Mouse (Mus musculus): Measurements from ENCODE around the gene Adar. TPM values are rescaled to one million over a fixed set of nuclear protein-coding genes. Genes with fewer than 3 reads are reported as not detected.
A peak's percentile ranks its signal among the peaks of the same experiment; 100 is the strongest.

Adar gene
- 16.4 and 17.6 TPM in 2 replicates for polyA plus RNA-seq (2016; fragmentation: Nextera tagmentation; extraction: Ambion mirVana)

DNA sequence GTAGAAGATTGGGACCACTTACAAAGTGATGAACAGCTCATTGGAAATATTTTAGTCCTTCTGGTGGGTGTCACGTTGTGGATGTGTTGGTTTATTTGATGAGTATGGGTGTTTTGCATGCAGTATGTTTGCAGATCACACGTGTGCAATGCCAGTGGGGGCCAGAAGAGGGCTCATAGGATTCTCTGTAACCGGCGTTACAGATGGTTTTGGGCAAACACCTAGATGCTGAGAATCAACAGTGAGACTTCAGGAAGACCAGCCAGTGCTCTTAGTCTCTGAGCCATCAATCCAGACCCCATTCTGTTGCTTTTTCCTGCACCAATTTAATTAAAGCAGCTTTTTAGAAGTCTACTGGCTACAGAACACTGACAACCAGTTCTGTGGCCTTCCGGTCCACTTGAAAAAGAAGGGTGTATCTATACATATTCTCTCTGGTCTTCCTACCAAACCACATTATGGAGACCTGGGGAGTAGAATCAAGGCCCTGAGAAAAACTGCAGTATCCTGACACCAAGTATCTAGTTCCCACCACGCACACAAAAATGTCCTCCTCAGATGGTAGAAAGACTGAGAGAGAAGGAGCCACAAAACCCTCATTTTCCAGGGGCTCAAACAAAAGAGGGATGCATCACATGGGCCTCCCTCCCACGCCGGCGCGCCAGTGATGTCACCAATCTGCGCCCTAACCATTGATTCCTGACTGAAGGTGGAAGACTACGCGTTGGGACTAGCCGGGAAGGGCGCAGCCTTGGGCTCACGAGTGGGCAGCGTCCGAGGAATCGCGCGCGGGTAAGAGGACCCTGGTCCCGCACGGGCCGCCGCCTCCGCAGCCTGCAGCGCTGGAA lies at the start of gene Adar:
Gene Adar (plus strand): TSS at position 664 of the 848 bp plus-strand sequence.
- H3K4me1 ChIP-seq (replicated peaks) = peaks cover 25% of the 10 kb centered on the region
- peak; percentile 88 for DNase-seq (ENCODE audit: low spot score)
- 0 out of 2 replicates have a peak, but pooled peaks cover 5% of the 10 kb centered on the region for H3K27me3 ChIP-seq (ENCODE audit: insufficient read depth, poor library complexity, severe bottlenecking)
- H3K4me3 ChIP-seq = peak within 1 kb of the TSS; percentile 100
- H3K36me3 ChIP-seq = no peaks in the 10 kb centered on the region
- H3K27ac ChIP-seq = peak within 1 kb of the TSS; percentile 94
- H3K9me3 ChIP-seq = no peaks in the 10 kb centered on the region
- 7% methylated on average over 28 of the region's 28 CpGs for WGBS

DNA sequence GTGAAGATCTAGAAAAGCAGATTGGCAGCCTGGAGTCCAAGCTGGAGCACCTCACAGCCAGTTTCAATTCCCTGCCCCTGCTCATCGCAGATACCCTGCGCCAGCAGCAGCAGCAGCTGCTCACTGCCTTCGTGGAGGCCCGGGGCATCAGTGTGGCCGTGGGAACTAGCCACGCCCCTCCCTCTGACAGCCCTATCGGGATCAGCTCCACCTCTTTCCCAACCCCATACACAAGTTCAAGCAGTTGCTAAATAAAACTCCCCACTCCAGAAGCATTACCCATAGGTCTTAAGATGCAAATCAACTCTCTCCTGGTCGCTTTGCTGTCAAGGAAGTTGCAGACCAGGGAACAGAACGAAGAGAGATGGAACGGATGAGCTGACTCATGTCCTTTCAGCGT lies 47.7 kb upstream of the Adar start:
- peak overlapping the region; percentile 23 for H3K27ac ChIP-seq
- WGBS = 46% methylated on average over 11 of the region's 11 CpGs
- H3K4me3 ChIP-seq = no peak overlapping the region; the same call in 1 of the 2 replicates
- no peaks in the 10 kb centered on the region for H3K9me3 ChIP-seq
- DNase-seq (ENCODE audit: low spot score) = no peak
- peaks cover 5% of the 10 kb centered on the region; the same call in 1 of the 2 replicates for H3K27me3 ChIP-seq (ENCODE audit: insufficient read depth, poor library complexity, severe bottlenecking)
- peaks cover 36% of the 10 kb centered on the region for H3K4me1 ChIP-seq (replicated peaks)
- H3K36me3 ChIP-seq = no peaks in the 10 kb centered on the region

DNA sequence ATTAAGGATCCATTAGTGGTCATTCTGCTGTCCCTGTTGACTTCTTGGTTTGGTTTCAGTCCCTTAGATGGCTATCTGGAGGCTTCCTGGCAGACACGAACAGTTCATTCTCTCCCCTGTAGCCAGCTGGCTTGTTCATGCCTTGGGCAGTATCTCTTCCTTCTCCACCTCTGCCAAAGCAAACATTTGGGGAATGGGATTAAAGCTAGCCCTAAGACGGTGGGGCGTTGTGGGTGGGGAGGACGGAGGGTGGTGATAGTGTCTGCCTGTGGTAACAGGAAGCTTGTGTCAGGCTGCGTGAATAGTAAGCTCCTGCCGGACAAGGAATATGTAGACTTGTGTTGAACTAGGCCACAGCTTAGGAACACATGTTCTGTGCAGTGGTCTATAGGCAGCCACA lies 43.5 kb upstream of the Adar start:
- no peak for DNase-seq (ENCODE audit: low spot score)
- Histone ChIP-seq H3K4me3 (no peak overlapping the region), H3K9me3 (no peaks in the 10 kb centered on the region), H3K27me3 (ENCODE audit: insufficient read depth, poor library complexity, severe bottlenecking) (no peaks in the 10 kb centered on the region), H3K4me1 (replicated peaks) (peaks cover 14% of the 10 kb centered on the region), H3K27ac (no peak overlapping the region), H3K36me3 (no peaks in the 10 kb centered on the region)
- WGBS = 66% methylated on average over 6 of the region's 6 CpGs

DNA sequence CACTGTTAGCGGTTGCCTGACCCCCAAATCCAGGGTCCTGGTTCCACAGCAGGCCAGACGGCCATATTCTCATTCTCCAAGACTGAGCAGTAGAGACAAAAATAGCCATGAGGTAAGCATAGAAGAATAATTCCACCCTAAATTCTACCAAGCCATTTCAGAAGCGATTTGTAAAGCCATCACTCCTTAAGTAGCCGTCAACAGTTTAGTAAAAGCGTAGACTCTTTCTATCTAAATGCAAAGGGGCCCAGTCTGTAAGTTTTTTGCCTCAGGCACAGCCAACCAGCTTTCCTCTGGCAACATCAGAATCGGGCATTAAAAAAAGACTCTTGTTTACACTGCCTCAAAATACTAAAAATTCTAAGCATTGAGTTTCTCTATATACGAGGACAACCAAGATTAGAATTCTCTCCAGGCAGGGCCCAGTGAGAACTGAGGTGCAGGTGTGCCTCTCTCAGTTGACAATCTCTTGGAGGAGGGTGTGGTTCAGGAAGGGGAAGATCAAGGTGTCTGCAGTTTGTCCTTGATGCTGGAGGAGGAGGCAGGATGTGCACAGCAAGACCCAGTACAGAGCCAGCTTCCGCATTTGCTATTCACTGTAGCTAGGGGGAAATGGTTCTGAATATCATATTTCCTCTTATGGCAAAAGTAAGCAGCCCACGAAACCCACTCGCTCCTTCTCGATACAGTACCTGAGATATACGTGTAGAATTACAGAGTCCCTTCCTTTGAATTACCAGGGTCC lies 42.1 kb upstream of the Adar start:
- 87% methylated on average over 12 of the region's 12 CpGs for WGBS
- H3K9me3 ChIP-seq = no peaks in the 10 kb centered on the region
- no peaks in the 10 kb centered on the region for H3K27me3 ChIP-seq (ENCODE audit: insufficient read depth, poor library complexity, severe bottlenecking)
- H3K36me3 ChIP-seq = no peaks in the 10 kb centered on the region
- H3K4me3 ChIP-seq = no peak overlapping the region
- DNase-seq (ENCODE audit: low spot score) = no peak
- no peak overlapping the region for H3K27ac ChIP-seq
- H3K4me1 ChIP-seq (replicated peaks) = peaks cover 9% of the 10 kb centered on the region

DNA sequence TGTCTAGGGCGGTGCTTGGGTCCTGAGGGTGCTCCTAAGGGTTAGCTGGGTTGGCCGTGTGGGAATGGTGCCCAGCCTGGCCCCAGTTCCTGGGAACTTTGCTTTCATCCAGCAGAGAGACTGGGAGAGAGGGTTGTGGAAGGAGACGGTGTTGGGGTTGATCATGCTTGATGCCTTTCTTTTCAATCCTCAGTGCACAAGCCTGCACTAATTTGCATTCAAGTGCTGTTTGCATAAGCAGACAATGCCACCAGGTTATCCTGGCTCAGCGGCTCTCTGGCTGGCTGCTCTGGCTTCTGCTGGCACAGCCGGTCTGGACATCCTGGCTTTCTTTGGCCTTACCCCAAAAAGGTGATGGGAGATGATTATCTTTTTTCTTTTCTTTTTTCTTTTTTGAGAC lies 37.2 kb upstream of the Adar start:
- H3K27me3 ChIP-seq (ENCODE audit: insufficient read depth, poor library complexity, severe bottlenecking) = no peaks in the 10 kb centered on the region
- H3K9me3 ChIP-seq = no peaks in the 10 kb centered on the region
- peaks cover 17% of the 10 kb centered on the region for H3K4me1 ChIP-seq (replicated peaks)
- H3K36me3 ChIP-seq = no peaks in the 10 kb centered on the region
- peak overlapping the region; percentile 62; the same call in 1 of the 2 replicates for H3K27ac ChIP-seq
- no peak for DNase-seq (ENCODE audit: low spot score)
- H3K4me3 ChIP-seq = no peak overlapping the region
- 53% methylated on average over 5 of the region's 5 CpGs for WGBS

DNA sequence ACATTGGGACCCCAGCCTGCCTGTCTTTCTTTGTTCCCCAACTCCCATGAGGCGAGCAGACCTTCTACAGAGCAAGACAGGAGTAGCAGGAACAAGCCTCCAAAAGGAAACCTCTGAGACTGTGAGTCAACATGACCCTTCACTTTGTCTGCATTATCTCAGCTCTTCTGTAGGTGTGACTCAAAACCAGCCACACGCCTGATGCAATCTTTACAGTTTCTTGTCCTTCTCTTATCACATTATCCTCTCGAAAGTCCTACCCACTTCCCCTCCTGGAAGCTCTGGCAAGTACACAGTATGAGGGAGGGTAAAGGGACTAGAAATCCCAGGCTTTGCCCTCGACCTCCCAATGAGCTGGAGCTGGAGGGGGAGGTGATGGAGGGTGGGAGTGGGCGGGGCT lies 28.8 kb upstream of the Adar start:
- H3K9me3 ChIP-seq = no peaks in the 10 kb centered on the region
- DNase-seq (ENCODE audit: low spot score) = no peak
- 56% methylated on average over 5 of the region's 5 CpGs for WGBS

DNA sequence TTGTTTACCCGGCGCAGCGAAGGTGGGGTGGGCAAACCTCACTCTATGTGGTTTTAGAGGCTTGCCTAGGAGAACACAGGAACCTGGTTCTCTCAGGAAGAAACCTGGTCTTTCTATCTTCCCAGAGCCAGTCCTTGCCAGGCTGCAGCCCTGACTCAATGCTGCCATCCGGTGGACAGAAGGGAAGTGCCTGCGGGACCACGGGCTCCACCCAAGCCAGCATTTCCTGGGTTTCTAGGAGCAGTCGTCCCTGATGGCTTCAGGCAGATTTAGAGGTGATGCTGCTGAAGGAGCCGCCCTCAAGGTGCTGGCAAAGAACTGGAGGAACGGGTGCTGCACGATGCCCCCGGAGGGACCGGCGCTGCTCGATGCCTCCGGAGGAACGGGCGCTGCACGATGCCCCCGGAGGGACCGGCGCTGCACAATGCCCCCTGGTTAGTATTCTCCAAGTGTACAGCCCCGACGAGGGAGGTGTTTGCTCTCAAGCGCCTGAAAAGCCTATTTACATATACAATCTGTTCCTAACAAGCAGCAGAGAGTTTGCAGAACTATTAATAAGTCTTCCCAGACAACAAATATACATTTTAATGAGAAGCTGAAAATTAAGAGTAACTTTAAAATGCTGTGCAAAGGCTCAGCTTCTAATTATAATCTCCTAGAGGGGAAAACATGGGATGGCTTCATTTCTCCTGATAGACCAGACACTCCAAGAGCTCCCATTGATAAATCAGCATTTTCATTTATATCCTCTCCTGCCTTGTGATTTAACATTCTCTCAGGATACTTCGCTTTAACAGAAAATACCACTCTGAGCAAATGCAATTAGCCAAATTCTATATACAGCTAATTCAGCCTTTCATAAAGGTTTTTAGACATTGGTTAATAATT lies 25.9 kb upstream of the Adar start:
- peak overlapping the region; percentile 93 for H3K27ac ChIP-seq
- DNase-seq (ENCODE audit: low spot score) = peak; percentile 91
- H3K9me3 ChIP-seq = peaks cover 6% of the 10 kb centered on the region
- peaks cover 6% of the 10 kb centered on the region; the same call in 1 of the 2 replicates for H3K27me3 ChIP-seq (ENCODE audit: insufficient read depth, poor library complexity, severe bottlenecking)
- WGBS = 6% methylated on average over 25 of the region's 25 CpGs
- no peaks in the 10 kb centered on the region for H3K36me3 ChIP-seq
- peak overlapping the region; percentile 60 for H3K4me3 ChIP-seq
- H3K4me1 ChIP-seq (replicated peaks) = peaks cover 13% of the 10 kb centered on the region

More for the DNA sequence above, 28.8 kb upstream of the Adar start:
- peaks cover 6% of the 10 kb centered on the region; the same call in 1 of the 2 replicates for H3K27me3 ChIP-seq (ENCODE audit: insufficient read depth, poor library complexity, severe bottlenecking)
- no peaks in the 10 kb centered on the region for H3K36me3 ChIP-seq
- H3K27ac ChIP-seq = no peak overlapping the region
- peaks cover 22% of the 10 kb centered on the region for H3K4me1 ChIP-seq (replicated peaks)
- no peak overlapping the region for H3K4me3 ChIP-seq

DNA sequence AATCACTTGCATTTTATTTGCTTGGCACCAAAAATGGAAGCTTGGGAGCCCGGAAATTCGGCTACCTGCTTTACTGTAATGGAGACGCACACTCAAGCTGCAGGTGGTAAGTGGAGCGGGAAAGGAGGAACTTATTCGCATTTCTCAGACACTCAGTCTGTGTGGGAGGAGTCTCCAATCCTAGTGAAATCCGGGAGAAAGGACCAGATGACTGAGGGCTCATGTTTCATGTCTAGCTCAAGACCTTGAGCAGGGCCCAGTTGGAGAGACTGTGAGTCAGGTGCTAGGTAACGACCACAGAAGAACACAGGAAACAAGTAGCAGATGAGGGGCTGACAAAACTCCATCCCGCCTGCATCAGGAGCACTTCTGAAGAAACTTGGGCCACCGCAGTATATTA lies 23.0 kb upstream of the Adar start:
- H3K4me3 ChIP-seq = no peak overlapping the region
- H3K36me3 ChIP-seq = no peaks in the 10 kb centered on the region
- WGBS = 76% methylated on average over 9 of the region's 9 CpGs
- H3K27me3 ChIP-seq (ENCODE audit: insufficient read depth, poor library complexity, severe bottlenecking) = peaks cover 6% of the 10 kb centered on the region; the same call in 1 of the 2 replicates
- H3K4me1 ChIP-seq (replicated peaks) = peaks cover 13% of the 10 kb centered on the region
- no peak overlapping the region for H3K27ac ChIP-seq
- H3K9me3 ChIP-seq = peaks cover 6% of the 10 kb centered on the region
- DNase-seq (ENCODE audit: low spot score) = no peak

DNA sequence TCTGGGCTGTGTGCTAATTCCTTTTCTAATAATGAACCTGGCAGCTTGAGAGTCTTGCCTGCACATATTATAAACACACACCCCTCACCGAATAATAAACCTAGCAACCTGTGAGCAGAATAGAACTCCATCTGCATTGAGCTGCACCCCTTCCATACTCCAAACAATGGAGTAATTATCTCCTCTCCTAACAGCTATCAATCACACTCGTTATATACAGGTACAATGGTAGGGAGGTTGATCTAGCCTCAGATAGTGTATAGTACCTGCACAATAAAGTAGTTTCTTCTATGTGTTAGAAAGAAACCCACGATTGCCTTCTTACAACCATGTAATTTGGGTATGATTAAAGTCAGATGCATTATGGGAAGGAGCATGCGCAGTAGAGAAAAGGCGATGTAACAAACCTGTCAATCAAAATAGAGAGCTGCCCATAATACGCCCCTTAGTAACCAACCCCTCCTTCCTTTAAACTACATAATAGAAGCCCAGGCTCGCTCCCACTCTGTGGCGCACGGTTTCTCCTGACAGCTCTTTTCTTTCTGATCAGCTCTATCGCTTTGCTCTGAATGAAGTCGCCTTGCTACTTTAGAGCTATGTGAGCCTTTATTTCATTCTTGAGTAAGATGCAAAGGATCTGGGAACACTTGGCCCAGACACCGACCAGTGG lies 18.5 kb upstream of the Adar start:
- 68% methylated on average over 12 of the region's 12 CpGs for WGBS
- peaks cover 6% of the 10 kb centered on the region for H3K9me3 ChIP-seq
- no peaks in the 10 kb centered on the region for H3K4me1 ChIP-seq (replicated peaks)
- H3K36me3 ChIP-seq = no peaks in the 10 kb centered on the region
- no peak overlapping the region for H3K27ac ChIP-seq
- no peak overlapping the region for H3K4me3 ChIP-seq
- no peak for DNase-seq (ENCODE audit: low spot score)
- H3K27me3 ChIP-seq (ENCODE audit: insufficient read depth, poor library complexity, severe bottlenecking) = no peaks in the 10 kb centered on the region

DNA sequence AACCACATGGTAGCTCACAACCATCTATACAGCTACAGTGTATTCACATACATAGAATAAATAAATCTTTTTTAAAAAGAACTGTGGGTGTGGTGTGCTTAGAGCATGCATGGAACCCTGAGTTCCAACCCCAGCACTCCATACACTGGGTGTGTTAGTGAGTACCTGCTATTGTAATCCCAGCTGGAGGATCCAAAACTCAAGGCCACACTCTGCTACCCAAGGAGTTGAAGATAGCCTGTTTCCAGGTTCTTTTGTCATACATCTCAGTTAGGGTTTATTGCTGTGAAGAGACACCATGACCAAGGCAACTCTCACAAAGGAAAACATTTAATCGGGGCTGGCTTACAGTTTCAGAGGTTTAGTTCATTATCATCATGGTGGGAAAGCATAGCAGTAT lies 15.9 kb upstream of the Adar start:
- H3K36me3 ChIP-seq = no peaks in the 10 kb centered on the region
- H3K27me3 ChIP-seq (ENCODE audit: insufficient read depth, poor library complexity, severe bottlenecking) = no peaks in the 10 kb centered on the region
- no peak overlapping the region for H3K27ac ChIP-seq
- no peak for DNase-seq (ENCODE audit: low spot score)
- H3K9me3 ChIP-seq = peaks cover under 1% of the 10 kb centered on the region; the same call in 1 of the 2 replicates
- H3K4me1 ChIP-seq (replicated peaks) = no peaks in the 10 kb centered on the region
- WGBS = 94% methylated on average over 1 of the region's 1 CpGs
- no peak overlapping the region for H3K4me3 ChIP-seq

DNA sequence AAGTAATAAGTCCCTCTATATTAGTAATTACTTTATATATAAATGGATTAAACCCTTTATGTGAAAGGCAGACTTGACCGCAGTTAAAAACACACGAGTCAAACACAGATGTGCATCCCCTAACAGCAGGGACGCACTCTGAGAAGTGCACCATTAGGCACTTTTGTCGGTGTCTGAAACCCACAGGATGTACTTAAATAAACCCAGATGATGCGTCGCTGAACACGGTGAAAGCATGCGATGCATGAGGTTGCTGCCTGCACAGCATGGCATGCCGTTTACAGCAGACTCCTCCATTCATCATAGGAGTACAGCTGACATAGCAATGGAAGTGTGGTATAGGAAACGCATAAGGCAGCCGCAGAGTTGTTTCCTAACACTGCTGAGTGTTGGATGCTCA lies 14.4 kb upstream of the Adar start:
- WGBS = 80% methylated on average over 11 of the region's 11 CpGs
- no peaks in the 10 kb centered on the region for H3K9me3 ChIP-seq
- H3K36me3 ChIP-seq = no peaks in the 10 kb centered on the region
- H3K4me3 ChIP-seq = no peak overlapping the region
- no peaks in the 10 kb centered on the region for H3K27me3 ChIP-seq (ENCODE audit: insufficient read depth, poor library complexity, severe bottlenecking)
- H3K27ac ChIP-seq = no peak overlapping the region
- DNase-seq (ENCODE audit: low spot score) = no peak
- H3K4me1 ChIP-seq (replicated peaks) = no peaks in the 10 kb centered on the region

DNA sequence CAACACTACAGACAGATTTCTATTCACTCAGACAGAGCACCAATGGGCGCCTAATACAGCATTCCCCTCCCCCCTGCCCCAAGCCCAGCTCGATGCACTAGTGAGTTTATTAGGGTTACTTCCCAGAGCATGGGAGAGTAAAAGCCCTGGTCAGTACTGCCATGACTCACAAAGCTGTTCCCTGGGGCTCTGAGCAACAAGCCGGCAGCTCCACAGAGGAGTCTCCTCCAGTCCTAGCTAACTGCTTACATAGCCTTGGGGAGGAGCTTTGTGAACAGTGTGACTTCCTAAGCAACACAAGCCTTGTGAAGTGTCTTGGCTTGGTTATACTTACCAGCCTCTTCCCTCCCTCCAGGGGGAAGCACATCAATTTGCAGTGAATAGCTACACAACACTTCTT lies 11.2 kb upstream of the Adar start:
- Histone ChIP-seq H3K4me1 (replicated peaks) (no peaks in the 10 kb centered on the region), H3K36me3 (no peaks in the 10 kb centered on the region), H3K4me3 (no peak overlapping the region), H3K27ac (no peak overlapping the region), H3K27me3 (ENCODE audit: insufficient read depth, poor library complexity, severe bottlenecking) (no peaks in the 10 kb centered on the region), H3K9me3 (no peaks in the 10 kb centered on the region)
- 55% methylated on average over 3 of the region's 3 CpGs for WGBS
- DNase-seq (ENCODE audit: low spot score) = no peak

Measured in hindbrain, embryonic 10.5 days (tissue).